Mouse (Mus musculus): ENCODE measurements at regions not wholly inside any gene's neighbourhood (a gene's known extent, or its start where the extent isn't known, plus 50 kb on each side); places are given as distances from the start of the nearest gene placed in this dataset.
"Not testable (repeated sequence)": the region's sequence is repeated elsewhere in the genome, so short reads cannot be mapped to it uniquely, and the experiment has no call there.

GRCm38 (mm10) chr14:53562606-53563005 is 691.3 kb downstream of the Dad1 start:
- no peaks in the 10 kb centered on the region for H3K9me3 ChIP-seq (ENCODE audit: control insufficient read depth, low read length)

GRCm38 (mm10) chr14:53560146-53560545 is 693.8 kb downstream of the Dad1 start:
- H3K27me3 ChIP-seq (ENCODE audit: control insufficient read depth, insufficient read depth, low read length); H3K9ac ChIP-seq (ENCODE audit: low read depth, low read length, severe bottlenecking); ATAC-seq (ENCODE audit: low FRiP score, low read depth); H3K36me3 ChIP-seq (ENCODE audit: control insufficient read depth, insufficient read depth, low read length); H3K4me1 ChIP-seq (ENCODE audit: control insufficient read depth, insufficient read depth, low read length); H3K4me2 ChIP-seq (replicated peaks; ENCODE audit: low read depth, low read length, severe bottlenecking); H3K4me3 ChIP-seq (replicated peaks; ENCODE audit: low read length); H3K9me3 ChIP-seq (ENCODE audit: control insufficient read depth, low read length); H3K27ac ChIP-seq (replicated peaks; ENCODE audit: low read depth, low read length); DNase-seq (ENCODE audit: low spot score): not testable (repeated sequence)
- WGBS, result 78% methylated on average over 5 of the region's 5 CpGs

More at GRCm38 (mm10) chr14:53562606-53563005, 691.3 kb downstream of the Dad1 start:
- H3K4me2 ChIP-seq (replicated peaks; ENCODE audit: low read depth, low read length, severe bottlenecking), result no peak overlapping the region
- no peak overlapping the region for H3K9ac ChIP-seq (ENCODE audit: low read depth, low read length, severe bottlenecking)
- H3K27me3 ChIP-seq (ENCODE audit: control insufficient read depth, insufficient read depth, low read length), result no peaks in the 10 kb centered on the region
- DNase-seq (ENCODE audit: low spot score) (no peak), ATAC-seq (ENCODE audit: low FRiP score, low read depth) (no peak)
- no peaks in the 10 kb centered on the region for H3K4me1 ChIP-seq (ENCODE audit: control insufficient read depth, insufficient read depth, low read length)
- whole genome bisulfite sequencing, result 34% methylated on average over 2 of the region's 2 CpGs
- H3K4me3 ChIP-seq (replicated peaks; ENCODE audit: low read length), result no peak overlapping the region
- H3K36me3 ChIP-seq (ENCODE audit: control insufficient read depth, insufficient read depth, low read length), result no peaks in the 10 kb centered on the region
- no peak overlapping the region for H3K27ac ChIP-seq (replicated peaks; ENCODE audit: low read depth, low read length)
- TF ChIP-seq POLR2A (IDR thresholded peaks at IDR 0.05; ENCODE audit: borderline replicate concordance, extremely low read depth, insufficient read depth, insufficient read length), result no peak

- H3K4me2 ChIP-seq (replicated peaks; ENCODE audit: low read depth, low read length, severe bottlenecking); H3K9ac ChIP-seq (ENCODE audit: low read depth, low read length, severe bottlenecking); H3K27me3 ChIP-seq (ENCODE audit: control insufficient read depth, insufficient read depth, low read length); H3K36me3 ChIP-seq (ENCODE audit: control insufficient read depth, insufficient read depth, low read length); DNase-seq (ENCODE audit: low spot score); H3K27ac ChIP-seq (replicated peaks; ENCODE audit: low read depth, low read length); H3K9me3 ChIP-seq (ENCODE audit: control insufficient read depth, low read length); H3K4me3 ChIP-seq (replicated peaks; ENCODE audit: low read length); ATAC-seq (ENCODE audit: low FRiP score, low read depth); H3K4me1 ChIP-seq (ENCODE audit: control insufficient read depth, insufficient read depth, low read length): not testable (repeated sequence)
Observed at GRCm38 (mm10) chr14:53559386-53559920, 694.5 kb downstream of the Dad1 start.

- H3K27me3 ChIP-seq (ENCODE audit: control insufficient read depth, insufficient read depth, low read length), result no peaks in the 10 kb centered on the region
Observed at GRCm38 (mm10) chr14:53553771-53554170, 700.1 kb downstream of the Dad1 start.

GRCm38 (mm10) chr14:53547365-53547764 is 706.5 kb downstream of the Dad1 start:
- not testable (repeated sequence) for H3K4me1 ChIP-seq (ENCODE audit: control insufficient read depth, insufficient read depth, low read length); H3K9ac ChIP-seq (ENCODE audit: low read depth, low read length, severe bottlenecking); ATAC-seq (ENCODE audit: low FRiP score, low read depth); H3K36me3 ChIP-seq (ENCODE audit: control insufficient read depth, insufficient read depth, low read length); H3K27me3 ChIP-seq (ENCODE audit: control insufficient read depth, insufficient read depth, low read length); H3K9me3 ChIP-seq (ENCODE audit: control insufficient read depth, low read length); DNase-seq (ENCODE audit: low spot score); H3K4me3 ChIP-seq (replicated peaks; ENCODE audit: low read length); H3K4me2 ChIP-seq (replicated peaks; ENCODE audit: low read depth, low read length, severe bottlenecking); H3K27ac ChIP-seq (replicated peaks; ENCODE audit: low read depth, low read length)

More at GRCm38 (mm10) chr14:53553771-53554170, 700.1 kb downstream of the Dad1 start:
- H3K4me2 ChIP-seq (replicated peaks; ENCODE audit: low read depth, low read length, severe bottlenecking), result no peak overlapping the region
- no peaks in the 10 kb centered on the region for H3K36me3 ChIP-seq (ENCODE audit: control insufficient read depth, insufficient read depth, low read length)
- TF ChIP-seq POLR2A (IDR thresholded peaks at IDR 0.05; ENCODE audit: borderline replicate concordance, extremely low read depth, insufficient read depth, insufficient read length), result no peak
- H3K27ac ChIP-seq (replicated peaks; ENCODE audit: low read depth, low read length), result no peak overlapping the region
- no peak overlapping the region for H3K4me3 ChIP-seq (replicated peaks; ENCODE audit: low read length)
- ATAC-seq (ENCODE audit: low FRiP score, low read depth) (no peak), DNase-seq (ENCODE audit: low spot score) (no peak)
- H3K4me1 ChIP-seq (ENCODE audit: control insufficient read depth, insufficient read depth, low read length), result no peaks in the 10 kb centered on the region
- no peaks in the 10 kb centered on the region for H3K9me3 ChIP-seq (ENCODE audit: control insufficient read depth, low read length)
- no peak overlapping the region for H3K9ac ChIP-seq (ENCODE audit: low read depth, low read length, severe bottlenecking)

GRCm38 (mm10) chr14:53545351-53545750 is 708.6 kb downstream of the Dad1 start:
- Histone ChIP-seq H3K9me3 (ENCODE audit: control insufficient read depth, low read length) (no peaks in the 10 kb centered on the region), H3K27me3 (ENCODE audit: control insufficient read depth, insufficient read depth, low read length) (no peaks in the 10 kb centered on the region), H3K4me1 (ENCODE audit: control insufficient read depth, insufficient read depth, low read length) (no peaks in the 10 kb centered on the region), H3K36me3 (ENCODE audit: control insufficient read depth, insufficient read depth, low read length) (no peaks in the 10 kb centered on the region), H3K4me2 (replicated peaks; ENCODE audit: low read depth, low read length, severe bottlenecking) (no peak overlapping the region), H3K9ac (ENCODE audit: low read depth, low read length, severe bottlenecking) (no peak overlapping the region), H3K4me3 (replicated peaks; ENCODE audit: low read length) (no peak overlapping the region), H3K27ac (replicated peaks; ENCODE audit: low read depth, low read length) (no peak overlapping the region)
- 67% methylated on average over 5 of the region's 5 CpGs for WGBS
- no peak for DNase-seq (ENCODE audit: low spot score)
- no peak for ATAC-seq (ENCODE audit: low FRiP score, low read depth)
- no peak for TF ChIP-seq POLR2A (IDR thresholded peaks at IDR 0.05; ENCODE audit: borderline replicate concordance, extremely low read depth, insufficient read depth, insufficient read length)

GRCm38 (mm10) chr14:53541640-53542039 is 712.3 kb downstream of the Dad1 start:
- not testable (repeated sequence) for H3K27me3 ChIP-seq (ENCODE audit: control insufficient read depth, insufficient read depth, low read length); H3K4me1 ChIP-seq (ENCODE audit: control insufficient read depth, insufficient read depth, low read length); H3K4me3 ChIP-seq (replicated peaks; ENCODE audit: low read length); H3K9me3 ChIP-seq (ENCODE audit: control insufficient read depth, low read length); H3K9ac ChIP-seq (ENCODE audit: low read depth, low read length, severe bottlenecking); H3K36me3 ChIP-seq (ENCODE audit: control insufficient read depth, insufficient read depth, low read length); H3K27ac ChIP-seq (replicated peaks; ENCODE audit: low read depth, low read length); H3K4me2 ChIP-seq (replicated peaks; ENCODE audit: low read depth, low read length, severe bottlenecking); ATAC-seq (ENCODE audit: low FRiP score, low read depth)
- 57% methylated on average over 2 of the region's 2 CpGs for WGBS
- peak; percentile 7 for DNase-seq (ENCODE audit: low spot score)

GRCm38 (mm10) chr14:53537895-53538294 is 716.0 kb downstream of the Dad1 start:
- not testable (repeated sequence) for DNase-seq (ENCODE audit: low spot score); H3K27me3 ChIP-seq (ENCODE audit: control insufficient read depth, insufficient read depth, low read length); ATAC-seq (ENCODE audit: low FRiP score, low read depth); H3K9me3 ChIP-seq (ENCODE audit: control insufficient read depth, low read length); H3K27ac ChIP-seq (replicated peaks; ENCODE audit: low read depth, low read length); H3K36me3 ChIP-seq (ENCODE audit: control insufficient read depth, insufficient read depth, low read length); H3K9ac ChIP-seq (ENCODE audit: low read depth, low read length, severe bottlenecking); H3K4me1 ChIP-seq (ENCODE audit: control insufficient read depth, insufficient read depth, low read length); H3K4me2 ChIP-seq (replicated peaks; ENCODE audit: low read depth, low read length, severe bottlenecking); H3K4me3 ChIP-seq (replicated peaks; ENCODE audit: low read length)
- WGBS, result 57% methylated on average over 7 of the region's 7 CpGs
